Mouse (Mus musculus) lung, postnatal 25 days (tissue): ENCODE measurements around the gene Atp2a2.
"Not testable (repeated sequence)": the region's sequence is repeated elsewhere in the genome, so short reads cannot be mapped to it uniquely, and the experiment has no call there.

ENCODE experiments used
- DNase-seq: peaks from one replicate; pipeline ENCODE4 v3.0.0; 2022; ENCODE audit warnings: low spot score

Gene Atp2a2

GRCm38 (mm10) chr5:122449946-122450345 lies 52.1 kb downstream of the Atp2a2 start:
- DNase-seq, result no peak

- DNase-seq, result no peak
Measured at GRCm38 (mm10) chr5:122448869-122449268, 53.2 kb downstream of the Atp2a2 start.

- no peak for DNase-seq
Measured at GRCm38 (mm10) chr5:122447857-122448256, 54.2 kb downstream of the Atp2a2 start.

GRCm38 (mm10) chr5:122445051-122445610 lies 56.9 kb downstream of the Atp2a2 start:
- no peak for DNase-seq

- no peak for DNase-seq
Measured at GRCm38 (mm10) chr5:122444492-122444891, 57.5 kb downstream of the Atp2a2 start.

GRCm38 (mm10) chr5:122440095-122440630 lies 61.9 kb downstream of the Atp2a2 start:
- DNase-seq, result no peak

GRCm38 (mm10) chr5:122439400-122440094 lies 62.5 kb downstream of the Atp2a2 start:
- peak; percentile 31 for DNase-seq

GRCm38 (mm10) chr5:122434541-122434940 lies 67.5 kb downstream of the Atp2a2 start:
- no peak for DNase-seq

GRCm38 (mm10) chr5:122431221-122431620 lies 70.8 kb downstream of the Atp2a2 start:
- no peak for DNase-seq

- no peak for DNase-seq
Measured at GRCm38 (mm10) chr5:122430036-122430775, 71.8 kb downstream of the Atp2a2 start.

- no peak for DNase-seq
Measured at GRCm38 (mm10) chr5:122425550-122425949, 76.5 kb downstream of the Atp2a2 start.

GRCm38 (mm10) chr5:122423083-122423482 lies 78.9 kb downstream of the Atp2a2 start:
- no peak for DNase-seq

GRCm38 (mm10) chr5:122422071-122422964 lies 79.7 kb downstream of the Atp2a2 start:
- DNase-seq, result peak; percentile 89

GRCm38 (mm10) chr5:122421271-122422068 lies 80.6 kb downstream of the Atp2a2 start, which contains the start of gene Anapc7:
Gene Anapc7, plus strand, starts transcription at chr5:122421693.
- DNase-seq, result no peak

GRCm38 (mm10) chr5:122420676-122421075 lies 81.3 kb downstream of the Atp2a2 start:
- not testable (repeated sequence) for DNase-seq

GRCm38 (mm10) chr5:122415465-122415864 lies 86.6 kb downstream of the Atp2a2 start:
- no peak for DNase-seq

- DNase-seq, result no peak
Measured at GRCm38 (mm10) chr5:122414351-122414750, 87.7 kb downstream of the Atp2a2 start.

- DNase-seq, result peak; percentile 39
Measured at GRCm38 (mm10) chr5:122412826-122413225, 89.2 kb downstream of the Atp2a2 start.

- no peak for DNase-seq
Measured at GRCm38 (mm10) chr5:122411892-122412291, 90.1 kb downstream of the Atp2a2 start.

GRCm38 (mm10) chr5:122409692-122410645 lies 92.1 kb downstream of the Atp2a2 start:
- no peak for DNase-seq
